Mouse (Mus musculus): ENCODE measurements around the gene Nfia.

GRCm38 (mm10) chr4:97962856-97963255 lies 190.3 kb downstream of the Nfia start:
- TF ChIP-seq ZC3H11A (IDR thresholded peaks at IDR 0.05; ENCODE audit: borderline replicate concordance, low read depth, low read length) (no peak), HCFC1 (IDR thresholded peaks at IDR 0.05; ENCODE audit: borderline replicate concordance, insufficient read depth, low read length) (no peak), MAFK (IDR thresholded peaks at IDR 0.05; ENCODE audit: insufficient read depth, low read depth, low read length) (no peak)

Data from ES-E14 (cell line).